11 mouse cellular contexts compared by ENCODE assay signal in the genomic region with DNA sequence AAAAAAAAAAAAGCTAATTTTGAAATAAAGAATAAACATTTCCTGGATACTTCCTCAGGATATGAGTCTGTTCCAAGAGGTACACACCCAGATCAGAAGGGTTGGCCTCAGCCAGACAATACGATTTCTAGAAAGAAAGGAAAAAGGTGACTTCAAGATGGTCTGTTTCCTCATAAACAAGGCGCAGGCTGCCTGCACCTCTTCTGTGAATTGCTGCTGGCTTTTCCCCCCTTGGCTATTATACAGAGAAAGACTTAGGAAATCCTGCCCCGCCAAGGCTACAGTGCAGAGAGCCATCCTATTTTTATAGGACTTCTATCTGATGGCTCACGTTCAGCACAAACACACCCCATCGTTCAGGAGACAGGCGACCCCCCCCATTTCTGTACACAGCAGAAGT.
DNase-seq lines count a peak whose midpoint lies in the region; ATAC-seq lines count a peak whose summit lies in the region.
"Had no signal": no experiment of that assay in that cellular context is flagged by ENCODE, and none has a peak within 500 bp of the region (broad histone marks: within the 10 kb centered on the region; RNA-seq: fewer than 3 reads in every experiment).

No protein-coding gene starts in this region.

- no peaks in the 10 kb centered on the region for H3K9me3 ChIP-seq in heart, embryonic 16.5 days (replicated peaks; ENCODE audit: control insufficient read depth, low read length)
- H3K9me3 ChIP-seq: embryonic facial prominence, embryonic 15.5 days; liver, embryonic 15.5 days had no signal

- H3K4me1 ChIP-seq in brown adipose tissue, adult 24 weeks (ENCODE audit: control insufficient read depth, insufficient read depth, insufficient read length, low read length) = peaks cover 4% of the 10 kb centered on the region
- peaks cover 11% of the 10 kb centered on the region for H3K4me1 ChIP-seq in heart, embryonic 16.5 days (ENCODE audit: control insufficient read depth, insufficient read depth, low read length)
- H3K4me1 ChIP-seq: liver, embryonic 15.5 days had no signal

- WGBS in heart, embryonic 16.5 days = 15% methylated on average over 6 of the region's 6 CpGs

- H3K9ac ChIP-seq in heart, embryonic 16.5 days (ENCODE audit: low read length) = peak overlapping the region; percentile 9; the same call in 1 of the 2 replicates
- H3K9ac ChIP-seq: embryonic facial prominence, embryonic 15.5 days; liver, embryonic 15.5 days had no signal

- H3K27ac ChIP-seq in brown adipose tissue, adult 24 weeks (replicated peaks; ENCODE audit: low read depth, low read length) = peak overlapping the region; percentile 58; the same call in 1 of the 2 replicates
- H3K27ac ChIP-seq in heart, embryonic 16.5 days (ENCODE audit: low read length) = peak overlapping the region; percentile 61
- H3K27ac ChIP-seq: liver, embryonic 15.5 days had no signal

- DNase-seq in embryo, embryonic 10.5 days (ENCODE audit: low spot score) = peak; percentile 19
- DNase-seq in embryo, embryonic 9.5 days (ENCODE audit: extremely low spot score) = no peak
- peak; percentile 56 for DNase-seq in kidney, postnatal 14 days
- no peak for DNase-seq in T-cell, adult 2 months (ENCODE audit: low spot score)
- DNase-seq in frontal cortex, postnatal 10 days (ENCODE audit: low spot score in 2 of 2) = no peak
- no peak for DNase-seq in left cerebral cortex, postnatal 10 days (ENCODE audit: extremely low spot score in 1 of 2, low spot score in 2 of 2)

- intact Hi-C loops in left cerebral cortex, postnatal 10 days (cut with DNase I) = no loop called here

- peak overlapping the region; percentile 55 for H3K4me2 ChIP-seq in heart, embryonic 16.5 days (ENCODE audit: low read depth, low read length)
- H3K4me2 ChIP-seq: liver, embryonic 15.5 days had no signal

- H3K4me3 ChIP-seq in brown adipose tissue, adult 24 weeks (ENCODE audit: insufficient read depth, low read depth, low read length) = peak overlapping the region; percentile 30; the same call in 1 of the 2 replicates
- H3K4me3 ChIP-seq in heart, embryonic 16.5 days (ENCODE audit: low read length) = 0 out of 2 replicates have a peak overlapping the region, but pooled peaks have one; percentile 11
- H3K4me3 ChIP-seq: embryonic facial prominence, embryonic 15.5 days; liver, embryonic 15.5 days had no signal

- H3K27me3 ChIP-seq in heart, embryonic 16.5 days (ENCODE audit: control insufficient read depth, insufficient read depth, low read length) = no peaks in the 10 kb centered on the region

- H3K36me3 ChIP-seq in heart, embryonic 16.5 days (ENCODE audit: control insufficient read depth, insufficient read depth) = no peaks in the 10 kb centered on the region
- H3K36me3 ChIP-seq: embryonic facial prominence, embryonic 15.5 days; liver, embryonic 15.5 days had no signal

- ATAC-seq in heart, embryonic 16.5 days (replicated peaks; ENCODE audit: extremely low read depth, insufficient read depth, low FRiP score) = peak; percentile 77
- ATAC-seq: intestine, embryonic 16.5 days had no signal

Comparison
In these comparisons a context has a peak if more than half of its experiments do, and no peak if none do; other contexts are left out.
1. DNase-seq: peak in embryo, embryonic 10.5 days (single experiment) and kidney, postnatal 14 days (single experiment); none in embryo, embryonic 9.5 days (single experiment), T-cell, adult 2 months (single experiment), frontal cortex, postnatal 10 days (0 of 2) and left cerebral cortex, postnatal 10 days (0 of 2).